Mouse (Mus musculus): ENCODE results near the gene Fam169b.

Fam169b gene

DNA sequence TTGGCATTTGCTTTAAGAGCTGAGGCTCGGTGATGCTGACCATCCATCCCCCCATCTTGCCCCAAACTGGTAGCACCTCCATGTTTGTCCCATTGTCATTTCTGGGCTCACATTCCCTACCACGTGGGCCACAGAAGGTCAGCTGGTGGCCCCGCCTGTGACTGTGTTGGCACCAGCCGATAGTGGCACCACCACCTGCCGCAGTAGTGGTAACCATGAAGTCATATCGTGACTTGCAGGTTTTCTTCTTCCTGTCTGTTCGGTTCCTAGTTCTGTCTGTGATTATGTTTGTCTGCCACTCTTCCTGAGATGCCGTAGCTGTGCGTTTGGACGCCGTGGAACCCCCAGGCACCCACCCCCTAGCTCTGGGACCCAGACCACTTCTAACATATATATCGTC is 95.3 kb downstream of the Fam169b start:
- TF ChIP-seq GATA4 (IDR thresholded peaks at IDR 0.05; ENCODE audit: insufficient replicate concordance, low read length) = no peak

DNA sequence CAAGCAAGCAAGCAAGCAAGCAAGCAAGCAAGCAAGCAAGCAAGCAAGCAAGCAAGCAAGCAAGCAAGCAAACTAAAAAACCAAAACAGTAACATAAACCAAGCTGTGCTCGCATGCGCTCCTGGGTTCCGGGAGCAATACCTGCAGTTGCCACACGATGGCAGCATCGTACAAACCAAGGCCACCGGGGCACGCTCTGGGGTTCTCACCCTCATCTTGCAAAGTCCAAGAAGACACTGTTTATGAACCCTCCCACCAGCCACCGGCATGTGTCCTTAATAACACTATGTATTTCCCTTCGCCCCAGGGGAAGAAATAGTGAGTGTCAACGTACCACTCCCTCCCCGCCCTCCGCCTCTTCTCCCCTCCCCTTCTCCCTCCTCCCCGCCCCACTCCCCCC is 96.1 kb downstream of the Fam169b start:
- no peak for TF ChIP-seq GATA4 (IDR thresholded peaks at IDR 0.05; ENCODE audit: insufficient replicate concordance, low read length)

DNA sequence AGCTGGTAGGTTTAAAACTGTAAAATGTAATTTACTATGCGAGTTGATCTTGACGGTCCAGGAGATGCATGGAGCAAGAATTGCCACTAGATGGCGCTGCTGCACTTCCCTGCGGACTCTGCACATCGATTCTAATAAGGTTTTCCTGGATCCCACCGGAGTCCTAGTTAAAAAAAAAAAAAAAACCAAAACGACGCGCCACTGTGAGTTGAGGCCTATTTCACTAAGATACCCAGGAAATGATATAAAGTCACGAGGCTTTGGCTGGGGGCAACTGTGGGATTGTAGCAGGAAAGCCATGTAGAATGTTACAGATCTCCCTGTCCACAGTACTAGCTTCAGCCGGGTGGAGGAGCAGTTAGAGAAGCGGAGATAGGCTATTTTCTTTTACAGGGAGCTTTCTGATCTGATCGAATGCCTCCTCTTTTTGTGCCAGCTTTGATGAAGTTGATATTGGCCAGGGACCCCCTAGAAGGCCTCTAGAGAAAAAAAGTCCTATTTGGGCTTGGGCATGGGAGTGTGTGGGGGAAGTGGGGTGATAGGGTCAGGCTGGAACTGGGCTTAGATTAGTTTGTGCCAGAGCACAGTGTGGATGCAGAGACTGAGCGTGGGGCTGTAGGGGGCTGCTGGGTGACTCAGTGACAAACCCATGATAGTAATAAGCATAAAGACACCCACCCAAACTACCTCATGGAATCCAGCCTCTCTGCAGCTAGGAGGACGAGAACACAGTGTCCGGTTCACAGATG is 100.6 kb downstream of the Fam169b start:
- TF ChIP-seq GATA4 (IDR thresholded peaks at IDR 0.05; ENCODE audit: insufficient replicate concordance, low read length) = no peak

DNA sequence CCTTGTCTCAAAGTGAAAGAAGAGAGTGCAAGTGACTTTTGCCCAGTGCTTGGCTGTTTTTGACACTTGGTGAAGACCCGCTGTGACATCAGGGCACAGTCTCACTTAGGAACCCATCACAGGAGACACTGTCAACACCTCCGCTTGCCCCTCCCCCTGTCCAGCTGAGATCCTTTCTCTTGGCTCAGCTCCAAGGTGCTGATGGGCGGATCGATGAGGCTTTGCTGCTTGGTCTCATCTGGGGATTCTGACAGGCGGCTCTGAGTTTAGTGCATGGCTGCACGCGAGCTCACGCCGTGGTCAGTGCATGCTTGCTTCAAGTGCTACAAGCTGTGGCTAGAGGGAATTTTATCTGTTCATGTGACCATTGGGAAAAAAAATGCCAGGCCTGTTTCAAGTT is 108.5 kb downstream of the Fam169b start:
- TF ChIP-seq GATA4 (IDR thresholded peaks at IDR 0.05; ENCODE audit: insufficient replicate concordance, low read length) = no peak

DNA sequence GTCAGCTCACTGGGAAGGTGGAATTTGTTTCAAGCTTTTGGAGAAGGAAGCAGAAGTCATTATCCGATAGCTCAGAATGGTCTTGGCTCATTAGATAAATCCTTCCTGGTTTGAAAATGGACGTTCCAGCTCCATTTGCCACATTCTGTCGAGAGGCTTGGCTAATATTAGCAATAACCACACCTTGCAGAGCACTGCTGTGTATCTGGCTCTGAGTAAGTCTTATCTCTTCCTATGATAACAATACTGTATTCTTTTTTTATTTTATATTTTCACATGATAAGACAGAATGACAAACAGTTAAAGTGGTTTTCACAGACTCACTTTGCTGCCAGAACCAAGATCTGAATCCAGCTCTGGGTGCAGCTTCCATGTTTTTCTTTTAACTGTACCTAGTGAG is 113.1 kb downstream of the Fam169b start:
- TF ChIP-seq GATA4 (IDR thresholded peaks at IDR 0.05; ENCODE audit: insufficient replicate concordance, low read length) = no peak

DNA sequence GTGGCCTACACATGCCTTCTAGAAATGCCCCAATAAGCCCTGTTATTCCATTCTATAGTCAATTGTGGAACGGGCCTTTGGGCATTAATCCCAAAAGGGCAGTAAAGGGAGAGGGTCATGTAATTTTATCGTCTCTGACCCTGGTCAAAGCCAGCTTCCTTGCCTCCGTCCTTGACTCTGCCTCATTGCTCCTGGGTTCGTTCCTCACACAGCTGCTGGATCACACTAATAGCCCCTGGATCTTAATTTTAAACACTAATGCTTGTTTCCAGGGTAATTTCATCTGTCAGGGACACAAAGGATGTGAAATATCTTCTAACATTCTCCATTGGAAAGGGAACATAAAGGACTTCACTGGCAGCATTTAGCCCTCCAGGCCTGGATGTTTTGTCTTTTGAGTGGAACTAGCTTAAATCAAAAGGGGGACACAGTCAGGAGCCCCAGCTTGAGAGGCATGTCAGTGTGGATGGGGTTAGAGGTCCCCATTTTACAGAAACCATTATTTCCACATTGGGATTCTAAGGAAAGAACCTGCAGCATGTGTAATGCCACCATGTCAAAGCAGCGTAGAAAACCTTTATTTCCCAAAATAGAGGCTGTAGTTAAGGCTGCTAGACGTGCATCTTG is 122.2 kb downstream of the Fam169b start:
- no peak for TF ChIP-seq GATA4 (IDR thresholded peaks at IDR 0.05; ENCODE audit: insufficient replicate concordance, low read length)

DNA sequence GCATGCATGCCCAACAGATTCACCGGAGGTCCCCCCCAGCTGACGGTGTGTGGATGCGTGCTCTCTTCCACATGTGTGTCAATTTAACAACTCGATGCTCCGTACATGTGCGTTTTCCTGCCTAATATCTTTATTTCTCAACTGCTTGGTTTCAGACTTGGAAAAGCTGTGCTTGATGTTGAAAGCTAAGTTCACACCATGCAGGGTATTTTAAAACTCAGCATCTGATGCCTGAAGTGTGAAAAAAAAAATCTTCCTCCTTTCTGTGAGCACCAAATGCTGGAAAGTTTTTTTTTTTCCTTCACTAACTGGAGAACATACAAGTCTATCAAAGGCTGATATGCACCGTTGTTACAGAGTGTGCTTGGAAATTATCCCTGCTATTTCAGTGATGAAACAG is 126.9 kb downstream of the Fam169b start:
- TF ChIP-seq GATA4 (IDR thresholded peaks at IDR 0.05; ENCODE audit: insufficient replicate concordance, low read length) = no peak

DNA sequence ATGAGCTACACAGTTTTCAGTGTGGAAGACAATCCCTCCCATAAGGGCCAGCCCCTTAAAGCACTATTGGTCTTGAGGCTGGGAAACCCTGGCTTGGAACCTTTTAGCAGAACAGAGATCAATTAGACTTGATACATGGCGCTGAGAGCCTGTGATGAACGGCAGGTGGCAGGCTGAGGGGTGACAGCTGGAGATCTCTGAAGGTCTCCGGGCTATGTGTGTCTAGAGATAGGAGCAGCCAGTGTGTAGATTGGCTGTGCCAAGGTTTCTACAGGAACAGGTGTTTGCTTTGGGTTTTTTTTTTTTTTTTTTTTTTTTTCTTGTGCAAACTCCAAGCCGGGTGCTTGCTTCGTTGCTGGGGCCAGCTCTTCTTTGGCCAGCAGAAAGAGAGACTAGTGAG is 135.0 kb downstream of the Fam169b start:
- TF ChIP-seq GATA4 (IDR thresholded peaks at IDR 0.05; ENCODE audit: insufficient replicate concordance, low read length) = no peak

All from liver, adult (tissue).